Mouse (Mus musculus): ENCODE measurements around the gene Ier5.

DNA sequence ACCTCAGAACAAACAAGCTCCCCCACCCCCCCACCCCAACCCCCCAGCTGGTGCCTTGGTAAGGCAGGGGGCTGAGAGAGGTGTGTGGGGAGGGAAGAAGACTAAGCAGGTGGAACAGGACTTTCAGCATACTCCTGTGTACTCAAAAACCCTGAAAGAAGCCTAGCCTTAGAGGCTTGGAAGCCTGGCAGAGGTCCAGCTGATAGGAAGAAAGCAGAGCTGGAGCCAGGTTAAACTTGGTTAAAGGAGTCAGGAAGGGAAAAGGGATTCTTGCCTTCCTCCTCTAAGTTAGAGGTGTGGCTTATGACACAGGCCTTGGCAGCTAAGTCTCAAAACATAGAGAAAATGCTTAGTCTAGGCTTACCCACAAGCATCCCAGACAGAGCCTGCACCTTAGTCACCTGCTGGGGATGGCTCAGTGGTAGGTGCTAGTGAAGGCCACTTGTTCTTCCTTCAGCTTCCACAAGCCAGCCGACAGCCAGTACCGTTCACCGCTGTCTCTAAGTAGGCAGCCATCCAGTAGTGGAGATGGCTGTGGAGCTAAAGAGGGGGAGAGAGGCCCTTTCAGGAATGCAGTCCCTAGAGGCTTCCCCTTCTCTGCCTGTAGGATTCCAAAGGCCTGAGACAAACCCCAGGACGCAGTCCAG, 6.2 kb downstream of the Ier5 start:
- TF ChIP-seq CTCF (IDR thresholded peaks at IDR 0.05; ENCODE audit: insufficient read depth, low read length) (no peak), POLR2A (IDR thresholded peaks at IDR 0.05; ENCODE audit: borderline replicate concordance, extremely low read depth, low read depth, low read length) (no peak)
